Mouse (Mus musculus): ENCODE measurements around the gene Gp6. TPM values are rescaled to one million over a fixed set of nuclear protein-coding genes. Genes with fewer than 3 reads are reported as not detected.

Gene Gp6
- polyA plus RNA-seq (2012; rRNA removed) = 0.05 and 0.06 TPM in 2 replicates
- 0.26 TPM in 1 of 2 replicates, not detected in the other for polyA plus RNA-seq (2014; fragmentation: Nextera tagmentation; extraction: Ambion mirVana)

DNA sequence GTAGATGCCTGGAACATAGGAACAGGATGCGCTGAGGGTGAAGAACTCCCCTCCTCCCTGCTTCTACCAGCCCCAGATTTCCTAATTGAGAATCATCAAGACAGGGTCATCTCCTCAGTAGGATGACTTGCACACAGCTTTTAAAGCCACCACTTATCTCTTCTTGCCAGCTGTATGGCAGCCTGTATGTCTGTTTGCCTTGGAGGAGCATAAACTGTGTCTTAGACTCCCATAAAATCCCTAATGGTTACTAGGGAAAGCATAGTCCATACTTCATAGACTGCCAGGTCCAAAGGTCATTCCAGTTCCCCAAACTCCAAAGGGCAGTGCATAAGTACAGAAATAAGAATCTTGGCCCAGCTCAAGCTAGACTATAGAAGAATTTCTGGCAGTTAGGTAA, at the start of gene Gp6:
Gene Gp6 (minus strand): TSS at position 15 of the 400 bp plus-strand sequence.
- Histone ChIP-seq H3K27ac (replicated peaks; ENCODE audit: low read depth, low read length) (no peak within 1 kb of the TSS), H3K9ac (ENCODE audit: low read depth, low read length, severe bottlenecking) (no peak within 1 kb of the TSS), H3K4me2 (replicated peaks; ENCODE audit: low read depth, low read length, severe bottlenecking) (no peak within 1 kb of the TSS), H3K9me3 (ENCODE audit: control insufficient read depth, low read length) (no peaks in the 10 kb centered on the region), H3K27me3 (ENCODE audit: control insufficient read depth, insufficient read depth, low read length) (no peaks in the 10 kb centered on the region), H3K4me1 (ENCODE audit: control insufficient read depth, insufficient read depth, low read length) (no peaks in the 10 kb centered on the region), H3K36me3 (ENCODE audit: control insufficient read depth, insufficient read depth, low read length) (no peaks in the 10 kb centered on the region), H3K4me3 (replicated peaks; ENCODE audit: low read length) (no peak within 1 kb of the TSS)
- no peak for TF ChIP-seq POLR2A (IDR thresholded peaks at IDR 0.05; ENCODE audit: borderline replicate concordance, extremely low read depth, insufficient read depth, insufficient read length)
- ATAC-seq (ENCODE audit: low FRiP score, low read depth) (no peak), DNase-seq (ENCODE audit: low spot score) (no peak)
- WGBS = 83% methylated on average over 1 of the region's 1 CpGs

DNA sequence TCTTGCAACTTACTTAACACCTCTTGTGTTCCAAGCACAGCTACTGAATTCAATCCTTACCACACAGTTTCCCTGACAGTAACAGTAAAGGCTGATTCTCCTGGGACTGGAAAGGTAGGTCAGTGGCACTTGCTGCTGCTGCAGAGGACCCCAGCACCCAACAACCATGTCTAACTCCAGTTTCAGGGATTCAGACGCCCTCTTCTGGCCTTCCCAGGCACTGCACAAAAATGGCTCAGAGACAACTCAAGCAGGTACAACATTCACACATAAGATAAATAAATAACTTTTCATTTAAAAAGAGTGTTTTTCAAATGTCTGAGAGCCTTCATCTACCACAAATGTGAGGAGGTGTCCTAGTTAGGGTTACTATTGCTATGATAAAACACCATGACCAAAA, 49.6 kb upstream of the Gp6 start:
- Histone ChIP-seq H3K4me2 (replicated peaks; ENCODE audit: low read depth, low read length, severe bottlenecking) (no peak overlapping the region), H3K4me3 (replicated peaks; ENCODE audit: low read length) (no peak overlapping the region), H3K4me1 (ENCODE audit: control insufficient read depth, insufficient read depth, low read length) (no peaks in the 10 kb centered on the region; the same call in 1 of the 2 replicates), H3K9ac (ENCODE audit: low read depth, low read length, severe bottlenecking) (no peak overlapping the region), H3K27ac (replicated peaks; ENCODE audit: low read depth, low read length) (no peak overlapping the region), H3K9me3 (ENCODE audit: control insufficient read depth, low read length) (no peaks in the 10 kb centered on the region), H3K36me3 (ENCODE audit: control insufficient read depth, insufficient read depth, low read length) (peaks cover 21% of the 10 kb centered on the region), H3K27me3 (ENCODE audit: control insufficient read depth, insufficient read depth, low read length) (no peaks in the 10 kb centered on the region)
- no peak for TF ChIP-seq POLR2A (IDR thresholded peaks at IDR 0.05; ENCODE audit: borderline replicate concordance, extremely low read depth, insufficient read depth, insufficient read length)
- 8% methylated on average over 1 of the region's 1 CpGs for WGBS
- DNase-seq (ENCODE audit: low spot score) = no peak
- no peak for ATAC-seq (ENCODE audit: low FRiP score, low read depth)

DNA sequence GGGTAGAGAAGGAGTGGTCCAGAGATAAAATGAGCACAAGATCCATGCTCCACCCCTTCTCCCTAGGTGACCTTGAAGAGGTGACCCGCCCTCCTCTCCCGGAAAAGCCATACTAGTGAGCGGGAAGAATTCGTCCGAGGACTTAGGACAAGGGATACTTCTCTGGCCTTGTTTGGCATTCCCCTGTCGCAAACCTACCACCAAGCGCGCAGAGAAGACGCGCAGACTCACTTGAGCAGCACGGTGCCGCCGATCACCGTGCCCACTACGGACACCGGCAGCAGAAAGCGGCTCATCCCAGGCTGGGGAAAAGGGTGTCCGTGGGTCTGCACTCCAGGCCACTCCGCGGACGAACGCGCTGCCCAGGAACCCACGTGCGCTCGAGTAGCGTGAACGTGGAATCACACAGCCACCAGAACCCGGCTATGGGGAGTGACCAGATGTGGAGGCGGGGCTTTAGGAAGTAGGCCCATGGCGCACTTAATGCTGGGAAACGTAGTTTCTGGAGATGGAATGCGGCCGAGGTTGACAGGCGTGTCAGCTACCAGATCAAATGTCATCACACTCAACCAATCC, 47.8 kb upstream of the Gp6 start, which contains the start of gene Rdh13:
Gene Rdh13 (minus strand): TSS at position 434 of the 576 bp plus-strand sequence.
- ATAC-seq (ENCODE audit: low FRiP score, low read depth) = peak; percentile 98
- Histone ChIP-seq H3K9me3 (ENCODE audit: control insufficient read depth, low read length) (no peaks in the 10 kb centered on the region), H3K4me2 (replicated peaks; ENCODE audit: low read depth, low read length, severe bottlenecking) (peak within 1 kb of the TSS; percentile 61), H3K9ac (ENCODE audit: low read depth, low read length, severe bottlenecking) (peak within 1 kb of the TSS; percentile 71), H3K36me3 (ENCODE audit: control insufficient read depth, insufficient read depth, low read length) (peaks cover 38% of the 10 kb centered on the region), H3K27me3 (ENCODE audit: control insufficient read depth, insufficient read depth, low read length) (no peaks in the 10 kb centered on the region), H3K4me3 (replicated peaks; ENCODE audit: low read length) (peak within 1 kb of the TSS; percentile 76), H3K4me1 (ENCODE audit: control insufficient read depth, insufficient read depth, low read length) (no peaks in the 10 kb centered on the region; the same call in 1 of the 2 replicates), H3K27ac (replicated peaks; ENCODE audit: low read depth, low read length) (peak within 1 kb of the TSS; percentile 63; the same call in 1 of the 2 replicates)
- peak; percentile 96 for DNase-seq (ENCODE audit: low spot score)
- WGBS = under 1% methylated on average over 34 of the region's 35 CpGs
- TF ChIP-seq POLR2A (IDR thresholded peaks at IDR 0.05; ENCODE audit: borderline replicate concordance, extremely low read depth, insufficient read depth, insufficient read length) = no peak

DNA sequence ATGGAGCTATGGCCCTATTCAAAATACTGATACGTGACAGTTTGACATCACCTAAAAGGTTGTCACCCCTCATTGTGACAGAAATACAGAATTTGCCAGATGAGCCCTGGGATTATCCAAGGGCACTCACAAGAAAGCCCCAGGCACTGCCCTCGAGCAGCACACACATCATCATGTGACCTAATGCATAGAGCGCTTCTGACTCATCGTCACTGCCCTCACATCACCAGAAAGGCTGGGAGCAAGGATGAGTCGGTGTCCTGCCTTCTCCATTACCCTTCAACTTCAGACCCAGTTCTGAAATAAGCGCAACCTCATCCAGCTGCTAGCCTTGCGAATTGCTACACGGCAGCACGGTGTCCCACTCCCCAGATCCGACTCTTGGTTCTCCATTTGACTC, 43.0 kb upstream of the Gp6 start:
- Histone ChIP-seq H3K36me3 (ENCODE audit: control insufficient read depth, insufficient read depth, low read length) (peaks cover 67% of the 10 kb centered on the region), H3K4me3 (replicated peaks; ENCODE audit: low read length) (no peak overlapping the region)

DNA sequence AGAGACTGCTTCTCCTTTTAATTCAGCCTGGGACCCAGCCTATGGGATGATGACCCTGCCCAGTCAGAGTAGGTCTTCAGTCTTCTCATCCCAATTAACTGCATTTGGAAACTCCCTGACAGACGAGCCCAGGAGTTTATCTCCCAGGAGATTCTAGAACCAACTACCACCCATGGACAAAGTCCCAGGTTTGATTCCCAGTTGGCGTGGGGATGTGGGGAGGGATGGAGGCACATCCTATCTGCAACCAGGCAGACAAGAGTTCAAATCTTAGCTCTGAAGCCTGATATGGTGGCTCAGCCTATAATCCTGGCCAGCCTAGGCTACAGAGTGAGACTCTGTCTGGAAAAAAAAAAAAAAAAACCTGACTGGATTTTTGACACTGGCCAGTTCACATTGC, 40.2 kb upstream of the Gp6 start:
- ATAC-seq (ENCODE audit: low FRiP score, low read depth) = no peak

More for the DNA sequence above, 43.0 kb upstream of the Gp6 start:
- no peak overlapping the region for H3K9ac ChIP-seq (ENCODE audit: low read depth, low read length, severe bottlenecking)
- ATAC-seq (ENCODE audit: low FRiP score, low read depth) = no peak
- TF ChIP-seq POLR2A (IDR thresholded peaks at IDR 0.05; ENCODE audit: borderline replicate concordance, extremely low read depth, insufficient read depth, insufficient read length) = no peak
- no peak for DNase-seq (ENCODE audit: low spot score)
- H3K4me1 ChIP-seq (ENCODE audit: control insufficient read depth, insufficient read depth, low read length) = no peaks in the 10 kb centered on the region; the same call in 1 of the 2 replicates
- no peaks in the 10 kb centered on the region for H3K9me3 ChIP-seq (ENCODE audit: control insufficient read depth, low read length)
- no peak overlapping the region for H3K27ac ChIP-seq (replicated peaks; ENCODE audit: low read depth, low read length)
- WGBS = 94% methylated on average over 10 of the region's 10 CpGs
- H3K4me2 ChIP-seq (replicated peaks; ENCODE audit: low read depth, low read length, severe bottlenecking) = no peak overlapping the region
- no peaks in the 10 kb centered on the region for H3K27me3 ChIP-seq (ENCODE audit: control insufficient read depth, insufficient read depth, low read length)

More for the DNA sequence above, 40.2 kb upstream of the Gp6 start:
- Histone ChIP-seq H3K27ac (replicated peaks; ENCODE audit: low read depth, low read length) (no peak overlapping the region), H3K4me3 (replicated peaks; ENCODE audit: low read length) (no peak overlapping the region), H3K4me1 (ENCODE audit: control insufficient read depth, insufficient read depth, low read length) (no peaks in the 10 kb centered on the region), H3K4me2 (replicated peaks; ENCODE audit: low read depth, low read length, severe bottlenecking) (no peak overlapping the region), H3K9me3 (ENCODE audit: control insufficient read depth, low read length) (no peaks in the 10 kb centered on the region), H3K9ac (ENCODE audit: low read depth, low read length, severe bottlenecking) (no peak overlapping the region), H3K36me3 (ENCODE audit: control insufficient read depth, insufficient read depth, low read length) (peaks cover 79% of the 10 kb centered on the region), H3K27me3 (ENCODE audit: control insufficient read depth, insufficient read depth, low read length) (no peaks in the 10 kb centered on the region)
- WGBS = 89% methylated on average over 2 of the region's 2 CpGs
- DNase-seq (ENCODE audit: low spot score) = no peak
- TF ChIP-seq POLR2A (IDR thresholded peaks at IDR 0.05; ENCODE audit: borderline replicate concordance, extremely low read depth, insufficient read depth, insufficient read length) = no peak
